Mouse (Mus musculus) embryonic facial prominence, embryonic 15.5 days (tissue): Measurements from ENCODE around the gene Immp2l. TPM values are rescaled to one million over a fixed set of nuclear protein-coding genes. Genes with fewer than 3 reads are reported as not detected.

Experiments
- ATAC-seq: fragments of 200-750 bp; cut with Nextera tagmentation; 2 replicates; pipeline ENCODE4 v1.8.0; 2017; ENCODE audit warnings: low read depth, moderate TSS enrichment; ENCODE audit not compliant: insufficient number of reproducible peaks, low FRiP score, low TSS enrichment
- H3K27ac ChIP-seq: fragments of 300-500 bp; sonication (generic); replicated peaks from 2 replicates; pipeline ENCODE4 v1.5.1; 2015; ENCODE audit warnings: mild to moderate bottlenecking, inconsistent platforms
- H3K27me3 ChIP-seq: fragments of 300-500 bp; sonication (generic); 2 replicates; pipeline ENCODE4 v1.6.1; 2015; ENCODE audit warnings: inconsistent platforms
- H3K36me3 ChIP-seq: fragments of 300-500 bp; sonication (generic); 2 replicates; pipeline ENCODE4 v1.6.1; 2015; ENCODE audit warnings: mild to moderate bottlenecking, inconsistent platforms
- H3K4me1 ChIP-seq: fragments of 300-500 bp; sonication (generic); 2 replicates; pipeline ENCODE4 v1.6.1; 2015; ENCODE audit warnings: inconsistent platforms
- H3K4me2 ChIP-seq: fragments of 300-500 bp; sonication (generic); replicated peaks from 2 replicates; pipeline ENCODE4 v1.6.1; 2015; ENCODE audit warnings: mild to moderate bottlenecking, inconsistent platforms
- H3K4me3 ChIP-seq: fragments of 300-500 bp; sonication (generic); replicated peaks from 2 replicates; pipeline ENCODE4 v1.5.1; 2015; ENCODE audit warnings: mild to moderate bottlenecking, inconsistent platforms
- H3K9ac ChIP-seq: fragments of 300-500 bp; sonication (generic); 2 replicates; pipeline ENCODE4 v1.6.1; 2015; ENCODE audit warnings: inconsistent platforms
- H3K9me3 ChIP-seq: fragments of 300-500 bp; sonication (generic); replicated peaks from 2 replicates; pipeline ENCODE4 v1.6.1; 2016; ENCODE audit warnings: inconsistent platforms
- WGBS: fragments of 180-500 bp; shearing (Covaris S2); methylation state at CpG from one replicate; pipeline ENCODE4 v1.1.7; 2015; 5-methylcytosine and 5-hydroxymethylcytosine counted together
- polyA plus RNA-seq: library from polyadenylated mRNA; unstranded; fragments of >200 nt; fragmentation: Nextera tagmentation; extraction: Ambion mirVana; gene quantifications from 2 replicates; pipeline ENCODE4 v1.2.1, GENCODE M21; 2015

Immp2l gene
- polyA plus RNA-seq, 1 experiment from 2014 or later: 11.2 TPM

DNA sequence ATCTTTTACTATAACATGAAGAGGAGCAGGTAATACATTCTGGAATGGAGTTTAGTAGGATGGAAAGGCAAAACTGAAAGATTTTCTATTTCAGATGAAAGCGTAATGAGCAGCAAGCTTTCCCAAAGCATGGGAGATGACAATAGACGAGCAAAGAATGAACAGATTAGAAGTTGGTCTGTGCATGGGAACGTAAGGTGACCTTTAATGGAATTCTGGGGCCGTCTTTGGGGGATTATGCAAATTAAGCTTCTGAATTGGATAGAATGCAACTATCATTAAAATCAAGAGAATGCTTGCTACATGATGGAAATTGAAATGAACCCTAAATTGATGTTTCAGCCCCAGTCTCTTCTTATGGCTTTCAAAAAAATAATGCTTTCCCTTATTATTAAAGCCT lies 619.4 kb downstream of the Immp2l start:
- WGBS: 69% methylated on average over 4 of the region's 4 CpGs
- no peak for ATAC-seq
- Histone ChIP-seq H3K4me1 (0 out of 2 replicates have a peak, but pooled peaks cover 5% of the 10 kb centered on the region), H3K27me3 (no peaks in the 10 kb centered on the region), H3K36me3 (no peaks in the 10 kb centered on the region), H3K4me2 (no peak overlapping the region), H3K27ac (no peak overlapping the region), H3K9me3 (no peaks in the 10 kb centered on the region), H3K4me3 (no peak overlapping the region), H3K9ac (no peak overlapping the region)

DNA sequence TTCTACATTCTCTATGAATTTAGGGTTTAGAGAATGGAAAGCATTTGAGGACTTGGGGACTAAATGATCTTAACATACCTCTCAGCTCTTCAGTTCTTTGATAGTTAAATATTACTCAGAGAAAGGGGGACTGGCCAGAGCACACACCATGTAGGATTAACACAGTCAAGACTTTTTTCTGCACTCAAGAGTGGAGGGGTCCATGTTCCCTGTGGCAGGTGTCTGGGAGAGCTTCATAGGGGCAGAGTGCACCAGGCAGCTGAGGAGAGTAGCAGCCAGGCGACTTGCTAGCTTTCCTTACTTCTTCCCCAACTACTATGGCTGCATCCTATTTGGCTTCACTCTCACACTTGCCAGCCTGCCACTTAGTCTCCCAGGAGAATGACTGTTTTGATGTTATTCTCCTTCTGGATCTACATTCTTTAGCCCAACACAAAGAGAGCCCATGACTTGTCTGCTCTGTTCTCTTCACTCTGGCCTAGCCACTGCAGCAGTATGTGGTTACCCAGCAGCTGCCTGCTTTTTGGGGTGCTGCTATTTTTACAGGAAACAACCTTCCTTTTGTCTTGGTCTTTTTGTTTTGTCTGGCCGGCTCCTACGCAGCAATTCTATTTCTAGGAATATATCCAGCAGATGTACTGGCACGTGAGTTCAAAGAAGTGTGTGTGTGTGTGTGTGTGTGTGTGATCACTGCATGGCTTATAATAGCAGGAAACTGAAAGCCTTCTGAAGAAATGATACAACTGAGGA lies 621.1 kb downstream of the Immp2l start:
- Histone ChIP-seq H3K27ac (no peak overlapping the region), H3K9me3 (no peaks in the 10 kb centered on the region), H3K36me3 (no peaks in the 10 kb centered on the region), H3K9ac (no peak overlapping the region), H3K4me1 (0 out of 2 replicates have a peak, but pooled peaks cover 5% of the 10 kb centered on the region), H3K27me3 (no peaks in the 10 kb centered on the region), H3K4me3 (no peak overlapping the region), H3K4me2 (no peak overlapping the region)
- ATAC-seq: no peak
- 45% methylated on average over 4 of the region's 4 CpGs for WGBS

- H3K9ac ChIP-seq: no peak overlapping the region
- no peak for ATAC-seq
- no peak overlapping the region for H3K27ac ChIP-seq
Observed at GRCm38 (mm10) chr12:41646956-41647575, 623.2 kb downstream of the Immp2l start.

GRCm38 (mm10) chr12:41647675-41648074 lies 623.8 kb downstream of the Immp2l start:
- ATAC-seq: no peak
- 79% methylated on average over 2 of the region's 2 CpGs for WGBS
- H3K4me1 ChIP-seq: 0 out of 2 replicates have a peak, but pooled peaks cover 5% of the 10 kb centered on the region
- H3K9me3 ChIP-seq: no peaks in the 10 kb centered on the region
- no peak overlapping the region for H3K4me2 ChIP-seq
- no peak overlapping the region for H3K27ac ChIP-seq
- H3K27me3 ChIP-seq: no peaks in the 10 kb centered on the region
- H3K9ac ChIP-seq: no peak overlapping the region
- no peak overlapping the region for H3K4me3 ChIP-seq
- H3K36me3 ChIP-seq: no peaks in the 10 kb centered on the region

More at GRCm38 (mm10) chr12:41646956-41647575, 623.2 kb downstream of the Immp2l start:
- Histone ChIP-seq H3K4me2 (no peak overlapping the region), H3K4me1 (0 out of 2 replicates have a peak, but pooled peaks cover 5% of the 10 kb centered on the region), H3K36me3 (no peaks in the 10 kb centered on the region), H3K4me3 (no peak overlapping the region), H3K9me3 (no peaks in the 10 kb centered on the region), H3K27me3 (no peaks in the 10 kb centered on the region)
- 20% methylated on average over 5 of the region's 5 CpGs for WGBS

DNA sequence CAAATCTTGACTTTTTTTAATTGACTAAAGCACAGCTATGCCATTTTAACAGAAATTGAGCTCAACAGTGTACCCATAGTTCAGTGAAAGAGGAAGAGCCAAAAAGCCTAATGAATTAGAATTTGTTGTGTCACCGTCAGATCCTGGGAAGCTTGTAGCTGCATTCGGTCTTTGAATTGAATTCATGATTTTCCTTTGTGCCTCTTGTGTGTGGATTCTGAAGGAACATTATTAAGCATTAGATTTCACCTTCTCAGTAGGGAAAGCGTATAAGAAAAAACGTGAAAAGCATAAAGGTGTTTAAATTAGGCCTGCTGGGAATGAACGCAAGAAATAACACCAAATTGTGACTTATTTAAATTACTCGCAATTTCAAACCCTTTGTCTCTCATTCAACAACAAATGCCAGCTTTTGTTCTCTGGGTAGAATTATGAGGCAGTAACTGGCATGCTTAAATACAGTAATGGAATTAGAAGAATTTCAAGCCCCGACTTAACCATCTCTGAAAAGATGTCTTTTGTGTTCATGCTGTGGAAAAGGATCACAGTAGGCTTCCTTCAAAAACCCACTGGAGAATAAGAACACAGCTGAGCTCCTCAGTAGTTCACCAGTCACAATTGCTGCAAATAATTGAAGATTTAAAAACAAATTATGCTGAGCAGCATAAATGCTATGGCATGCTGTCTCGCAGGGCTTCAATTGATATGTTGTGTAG lies 626.1 kb downstream of the Immp2l start:
- no peaks in the 10 kb centered on the region for H3K27me3 ChIP-seq
- WGBS: 66% methylated on average over 8 of the region's 8 CpGs

DNA sequence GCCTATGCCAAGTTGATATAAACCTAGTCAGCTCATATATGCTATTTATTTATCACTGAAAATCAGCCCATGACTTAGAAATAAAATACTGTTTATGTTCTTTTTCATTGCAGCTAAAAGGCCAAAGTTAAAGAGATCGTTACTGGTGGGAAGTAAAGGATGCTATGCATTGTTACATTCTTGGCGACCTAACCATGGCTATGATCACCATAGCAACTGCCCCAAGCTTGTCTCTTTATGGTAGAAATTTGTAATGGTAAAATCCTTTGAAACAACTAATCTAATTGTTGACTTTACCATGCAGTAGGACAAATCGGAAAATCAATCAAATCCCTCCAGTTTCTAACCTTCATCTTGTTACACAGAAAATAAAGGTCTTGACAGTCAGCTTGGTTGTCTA lies 644.4 kb downstream of the Immp2l start:
- Histone ChIP-seq H3K27ac (no peak overlapping the region), H3K27me3 (no peaks in the 10 kb centered on the region), H3K4me2 (no peak overlapping the region), H3K36me3 (no peaks in the 10 kb centered on the region), H3K9me3 (no peaks in the 10 kb centered on the region), H3K9ac (no peak overlapping the region), H3K4me1 (no peaks in the 10 kb centered on the region), H3K4me3 (no peak overlapping the region)
- 65% methylated on average over 3 of the region's 3 CpGs for WGBS
- no peak for ATAC-seq

More for the DNA sequence above, 626.1 kb downstream of the Immp2l start:
- no peaks in the 10 kb centered on the region for H3K36me3 ChIP-seq
- H3K4me2 ChIP-seq: no peak overlapping the region
- no peak overlapping the region for H3K4me3 ChIP-seq
- H3K4me1 ChIP-seq: 0 out of 2 replicates have a peak, but pooled peaks cover 5% of the 10 kb centered on the region
- no peak overlapping the region for H3K9ac ChIP-seq
- no peak overlapping the region for H3K27ac ChIP-seq
- no peaks in the 10 kb centered on the region for H3K9me3 ChIP-seq
- no peak for ATAC-seq

DNA sequence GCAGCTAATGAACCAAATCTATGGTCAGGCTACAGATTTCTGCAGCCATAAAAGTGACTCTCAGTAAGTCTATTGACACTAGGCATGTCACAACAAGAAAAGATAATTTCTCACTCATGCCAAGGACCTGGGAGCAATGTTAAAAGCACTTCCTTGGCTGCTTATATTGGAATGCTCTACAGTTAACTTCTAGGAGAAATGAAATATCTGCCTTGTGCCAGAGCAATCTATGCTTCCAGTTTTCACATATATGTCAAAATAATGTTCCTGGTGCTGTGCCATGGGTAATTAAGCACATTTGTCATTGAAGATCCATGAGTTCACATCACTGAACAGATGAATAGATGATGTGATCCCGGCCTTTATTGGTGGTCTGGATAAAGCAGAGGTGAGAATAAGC lies 645.6 kb downstream of the Immp2l start:
- no peak for ATAC-seq
- WGBS: 92% methylated on average over 1 of the region's 1 CpGs
- Histone ChIP-seq H3K27me3 (no peaks in the 10 kb centered on the region), H3K4me2 (no peak overlapping the region), H3K4me1 (no peaks in the 10 kb centered on the region), H3K9ac (no peak overlapping the region), H3K27ac (no peak overlapping the region), H3K9me3 (no peaks in the 10 kb centered on the region), H3K36me3 (no peaks in the 10 kb centered on the region), H3K4me3 (no peak overlapping the region)

- no peaks in the 10 kb centered on the region for H3K27me3 ChIP-seq
- no peak overlapping the region for H3K9ac ChIP-seq
- H3K27ac ChIP-seq: no peak overlapping the region
- no peaks in the 10 kb centered on the region for H3K4me1 ChIP-seq
- ATAC-seq: no peak
- 37% methylated on average over 2 of the region's 2 CpGs for WGBS
- H3K36me3 ChIP-seq: no peaks in the 10 kb centered on the region
- no peak overlapping the region for H3K4me2 ChIP-seq
- no peaks in the 10 kb centered on the region for H3K9me3 ChIP-seq
- no peak overlapping the region for H3K4me3 ChIP-seq
Observed at GRCm38 (mm10) chr12:41674861-41675260, 651.0 kb downstream of the Immp2l start.

DNA sequence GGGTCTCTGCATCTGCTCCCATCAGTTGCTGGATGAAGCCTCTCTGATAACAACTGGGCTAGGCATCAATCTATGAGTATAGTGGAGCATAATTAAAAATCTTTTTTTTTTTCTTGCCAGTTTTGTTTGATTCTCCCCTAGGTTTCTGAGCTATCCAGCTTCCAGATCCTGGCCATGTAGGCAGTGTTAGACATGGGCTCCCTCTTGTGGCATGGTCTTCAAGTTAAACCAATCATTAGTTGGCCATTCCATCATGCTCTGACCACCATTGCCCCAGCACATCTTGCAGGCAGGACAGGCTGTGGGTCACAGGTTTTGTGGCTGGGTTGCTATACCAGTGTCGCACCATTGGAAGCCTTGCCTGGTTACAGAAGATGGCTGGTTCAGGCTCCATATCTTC lies 656.3 kb downstream of the Immp2l start:
- no peaks in the 10 kb centered on the region for H3K27me3 ChIP-seq
- H3K4me2 ChIP-seq: no peak overlapping the region
- no peaks in the 10 kb centered on the region for H3K4me1 ChIP-seq
- no peaks in the 10 kb centered on the region for H3K9me3 ChIP-seq
- no peak overlapping the region for H3K4me3 ChIP-seq
- H3K27ac ChIP-seq: no peak overlapping the region
- H3K9ac ChIP-seq: no peak overlapping the region
- 94% methylated on average over 1 of the region's 1 CpGs for WGBS
- no peak for ATAC-seq
- no peaks in the 10 kb centered on the region for H3K36me3 ChIP-seq

GRCm38 (mm10) chr12:41682141-41682540 lies 658.3 kb downstream of the Immp2l start:
- WGBS: 57% methylated on average over 1 of the region's 1 CpGs
- no peak overlapping the region for H3K27ac ChIP-seq
- H3K9me3 ChIP-seq: no peaks in the 10 kb centered on the region
- H3K4me2 ChIP-seq: no peak overlapping the region
- H3K27me3 ChIP-seq: no peaks in the 10 kb centered on the region
- no peak overlapping the region for H3K4me3 ChIP-seq
- no peak for ATAC-seq
- no peaks in the 10 kb centered on the region for H3K36me3 ChIP-seq
- H3K9ac ChIP-seq: no peak overlapping the region
- H3K4me1 ChIP-seq: no peaks in the 10 kb centered on the region

DNA sequence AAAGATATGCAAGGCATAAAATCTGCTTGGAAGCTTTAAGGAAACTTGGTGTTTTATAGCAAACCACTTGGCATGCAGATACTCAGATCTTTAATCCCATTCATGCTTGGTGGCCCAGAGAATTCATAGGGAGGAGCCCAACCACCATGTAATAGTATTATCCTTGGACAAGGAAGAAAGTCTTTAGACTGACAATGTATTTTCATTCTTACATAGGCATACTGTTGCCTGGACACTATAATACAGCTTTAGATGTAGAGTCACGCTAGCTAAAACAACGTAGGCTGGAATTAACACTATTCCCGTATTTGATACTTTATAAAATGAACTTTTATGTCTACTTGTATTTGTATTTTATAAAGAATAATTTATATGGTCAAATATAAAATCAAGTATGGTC lies 665.9 kb downstream of the Immp2l start:
- Histone ChIP-seq H3K36me3 (no peaks in the 10 kb centered on the region), H3K4me1 (no peaks in the 10 kb centered on the region), H3K27me3 (no peaks in the 10 kb centered on the region), H3K4me2 (no peak overlapping the region), H3K9me3 (no peaks in the 10 kb centered on the region), H3K4me3 (no peak overlapping the region), H3K27ac (no peak overlapping the region), H3K9ac (no peak overlapping the region)
- 83% methylated on average over 3 of the region's 3 CpGs for WGBS
- no peak for ATAC-seq
